Mouse (Mus musculus) kidney, adult 2 months (tissue): ENCODE results near the gene Siah2. TPM values are rescaled to one million over a fixed set of nuclear protein-coding genes. Genes with fewer than 3 reads are reported as not detected.

Experiments
- DNase-seq: peaks from one replicate; pipeline ENCODE4 v3.0.0; 2021
- H3K27ac ChIP-seq: fragments of 200-500 bp; 2 replicates; pipeline ENCODE4 v1.5.1; 2012; ENCODE audit warnings: low read depth, low read length, control low read depth, inconsistent platforms; ENCODE audit not compliant: insufficient read depth
- H3K27me3 ChIP-seq: fragments of 200-500 bp; replicated peaks from 2 replicates; pipeline ENCODE4 v1.6.1; 2012; ENCODE audit warnings: mild to moderate bottlenecking, moderate library complexity, low read length, inconsistent platforms; ENCODE audit not compliant: control insufficient read depth, insufficient read depth
- H3K36me3 ChIP-seq: fragments of 200-500 bp; 2 replicates; pipeline ENCODE4 v1.6.1; 2012; ENCODE audit warnings: mild to moderate bottlenecking, moderate library complexity, low read length, inconsistent platforms; ENCODE audit not compliant: control insufficient read depth, insufficient read depth
- H3K4me1 ChIP-seq: fragments of 200-500 bp; 2 replicates; pipeline ENCODE4 v1.6.1; 2011; ENCODE audit warnings: low read length; ENCODE audit not compliant: control insufficient read depth, insufficient read depth
- H3K4me3 ChIP-seq: fragments of 200-500 bp; 2 replicates; pipeline ENCODE4 v1.5.1; 2011; ENCODE audit warnings: mild to moderate bottlenecking, low read depth, low read length, control low read depth; ENCODE audit not compliant: insufficient read depth
- CTCF ChIP-seq: fragments of 200-500 bp; conservative IDR thresholded peaks from 2 replicates; pipeline ENCODE4 v1.5.1; 2011; ENCODE audit warnings: low read depth, mild to moderate bottlenecking, control low read depth, low read length, moderate library complexity, mixed read lengths; ENCODE audit not compliant: insufficient read depth, insufficient read length
- POLR2A ChIP-seq: fragments of 200-500 bp; IDR thresholded peaks from one replicate; pipeline ENCODE4 v1.6.1; 2011; ENCODE audit warnings: low read depth, low read length, control low read depth
- WGBS: fragments of 180-500 bp; shearing (Covaris S2); methylation state at CpG from one replicate; pipeline ENCODE4 v1.1.7; 2018; 5-methylcytosine and 5-hydroxymethylcytosine counted together
- polyA plus RNA-seq: library from polyadenylated mRNA; depleted of rRNA; stranded (reverse); fragments of >200 nt; gene quantifications from 2 replicates; pipeline ENCODE4 v1.2.3, GENCODE M21; 2012

Siah2 gene
- polyA plus RNA-seq, 1 experiment: 19.9 TPM

DNA sequence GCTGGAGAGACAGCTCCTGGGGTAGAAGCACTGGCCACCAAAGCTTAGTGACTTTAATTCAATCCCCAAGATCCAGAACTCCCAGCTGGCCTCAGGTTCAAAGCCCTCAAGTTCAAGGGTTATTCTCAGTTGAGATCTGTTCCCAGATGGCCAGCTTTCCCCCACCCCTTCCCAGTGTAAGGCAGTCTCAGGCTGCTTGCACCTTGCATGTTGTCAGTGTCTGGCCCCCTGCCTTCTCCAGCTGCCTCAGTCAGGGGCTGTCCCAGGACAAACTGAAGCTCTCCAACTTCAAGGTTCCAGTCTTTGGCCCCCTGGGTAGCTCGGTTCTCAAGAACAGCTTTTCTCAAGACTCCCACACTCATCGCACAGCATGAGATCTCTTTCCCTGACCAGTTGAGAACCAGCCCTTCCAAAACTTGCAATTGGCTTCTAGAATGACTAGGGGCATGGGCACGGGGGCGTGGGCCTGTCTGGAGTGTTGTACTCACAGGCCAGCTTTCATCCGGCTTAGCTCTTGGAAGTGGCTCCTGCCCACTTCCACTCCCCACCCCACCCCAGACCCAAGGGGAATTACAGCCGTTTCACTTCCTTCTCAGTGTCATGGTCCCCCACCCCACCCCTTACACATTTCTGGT is 20.5 kb downstream of the Siah2 start:
- Histone ChIP-seq H3K27me3 (no peaks in the 10 kb centered on the region), H3K4me1 (peaks cover 2% of the 10 kb centered on the region; the same call in 1 of the 2 replicates), H3K36me3 (no peaks in the 10 kb centered on the region), H3K4me3 (no peak overlapping the region), H3K27ac (no peak overlapping the region)
- no peak for DNase-seq
- TF ChIP-seq POLR2A (no peak), CTCF (no peak)
- WGBS: 39% methylated on average over 6 of the region's 6 CpGs

DNA sequence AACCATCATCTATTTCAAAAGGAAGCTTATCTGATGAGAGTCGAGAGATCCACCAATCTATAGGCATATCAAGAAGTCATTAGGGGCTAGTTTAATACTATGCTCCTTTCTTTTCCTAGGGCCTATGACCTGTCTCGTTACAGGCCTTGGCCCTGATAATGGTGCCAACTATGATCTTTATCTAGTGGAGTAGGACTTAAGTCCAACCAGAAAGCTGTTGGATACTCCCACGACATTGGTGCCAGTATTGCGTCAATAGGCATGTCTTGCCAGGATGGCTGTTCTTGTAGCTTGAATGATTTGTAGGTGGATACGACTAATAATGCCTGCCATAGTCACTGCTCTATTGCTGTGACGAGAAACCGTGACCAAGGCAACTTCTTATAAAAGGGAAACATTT is 28.2 kb downstream of the Siah2 start:
- Histone ChIP-seq H3K36me3 (no peaks in the 10 kb centered on the region), H3K27ac (no peak overlapping the region), H3K27me3 (no peaks in the 10 kb centered on the region), H3K4me1 (no peaks in the 10 kb centered on the region), H3K4me3 (no peak overlapping the region)
- DNase-seq: no peak
- WGBS: 91% methylated on average over 7 of the region's 7 CpGs
- TF ChIP-seq CTCF (no peak), POLR2A (no peak)

DNA sequence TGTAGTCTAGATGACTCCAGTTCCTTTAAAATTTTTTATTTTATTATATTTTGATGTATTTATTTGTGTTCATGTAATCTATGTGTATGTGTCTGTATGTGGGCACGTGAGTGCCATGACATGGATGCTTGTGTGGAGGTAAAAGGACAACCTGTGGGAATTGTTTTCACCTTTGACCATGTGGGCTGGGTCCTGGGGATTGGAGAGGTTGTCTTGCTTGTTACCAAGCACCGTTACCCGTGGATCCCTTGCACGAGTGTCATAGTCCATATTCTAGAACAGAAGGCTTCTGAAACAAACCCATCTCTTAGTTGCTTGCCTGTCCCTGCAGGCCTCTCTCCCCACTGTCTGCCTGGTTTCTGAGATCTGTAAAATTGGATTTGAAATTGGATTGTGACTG is 31.6 kb downstream of the Siah2 start:
- H3K36me3 ChIP-seq: no peaks in the 10 kb centered on the region
- no peak overlapping the region for H3K4me3 ChIP-seq
- peaks cover 2% of the 10 kb centered on the region for H3K4me1 ChIP-seq
- peak; percentile 61 for DNase-seq
- TF ChIP-seq CTCF: no peak
- TF ChIP-seq POLR2A: no peak
- 63% methylated on average over 4 of the region's 4 CpGs for WGBS
- no peak overlapping the region for H3K27ac ChIP-seq
- H3K27me3 ChIP-seq: no peaks in the 10 kb centered on the region

DNA sequence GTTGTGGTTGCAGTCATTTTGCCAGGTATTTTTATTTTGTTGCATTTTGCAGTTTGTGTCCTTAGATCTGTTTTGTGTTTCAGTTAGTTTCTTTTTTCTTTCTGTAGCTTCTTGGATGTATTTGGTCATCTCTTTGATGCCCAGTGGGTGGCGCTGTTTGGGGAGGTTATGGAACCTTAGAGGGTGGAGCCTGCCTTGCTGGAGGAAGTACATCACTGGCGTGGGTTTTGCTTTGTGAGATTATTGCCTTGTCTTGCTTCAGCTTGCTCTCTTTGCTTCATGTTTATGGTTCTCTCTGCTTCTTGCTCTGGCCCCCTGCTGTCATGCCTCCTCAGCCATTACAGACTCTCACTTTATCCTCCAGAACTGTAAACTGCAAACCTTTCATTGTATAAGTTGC is 34.8 kb downstream of the Siah2 start:
- WGBS: 12% methylated on average over 2 of the region's 2 CpGs
- H3K4me3 ChIP-seq: no peak overlapping the region
- peaks cover 6% of the 10 kb centered on the region for H3K4me1 ChIP-seq
- TF ChIP-seq CTCF: peak; percentile 76
- no peak for TF ChIP-seq POLR2A
- no peaks in the 10 kb centered on the region for H3K36me3 ChIP-seq
- DNase-seq: peak; percentile 74
- H3K27me3 ChIP-seq: no peaks in the 10 kb centered on the region
- H3K27ac ChIP-seq: no peak overlapping the region

DNA sequence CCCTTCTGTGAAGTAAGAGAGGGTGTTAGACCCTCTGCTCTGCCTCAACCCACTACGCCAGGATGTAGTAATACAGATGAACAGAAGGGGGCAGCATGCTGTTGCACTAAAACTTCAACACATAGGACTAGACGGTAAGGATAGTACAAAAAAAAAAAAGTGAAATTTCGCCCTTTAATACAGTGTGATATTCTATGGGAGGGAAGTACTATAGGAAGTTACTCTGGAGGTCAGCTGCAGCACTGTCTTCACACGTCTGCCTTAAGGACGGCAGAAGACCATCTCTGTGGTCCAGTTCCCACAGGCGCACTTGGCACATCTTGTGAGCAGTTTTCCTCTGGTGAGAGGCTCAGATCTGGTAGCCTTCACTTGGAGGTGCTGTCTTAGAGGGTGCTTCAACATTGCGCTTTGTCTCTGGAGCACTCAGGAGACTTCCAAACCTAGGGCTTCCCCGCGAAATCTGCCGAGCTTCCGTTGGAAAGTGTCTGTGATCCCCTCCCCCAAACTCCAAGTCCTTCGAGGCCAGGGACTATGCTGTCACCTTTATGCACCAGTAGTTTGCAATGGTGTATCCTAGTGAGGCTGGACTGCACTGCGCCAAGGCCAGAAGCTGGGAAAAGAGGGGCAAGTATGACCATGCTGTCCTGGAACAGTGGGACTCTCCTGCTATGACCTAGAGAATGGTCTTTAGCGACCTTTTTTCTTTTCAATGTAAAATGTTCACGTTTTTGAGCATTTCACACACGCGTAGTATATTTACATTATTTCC is 36.7 kb downstream of the Siah2 start:
- peak; percentile 75 for DNase-seq
- Histone ChIP-seq H3K36me3 (no peaks in the 10 kb centered on the region), H3K4me1 (peaks cover 6% of the 10 kb centered on the region), H3K4me3 (no peak overlapping the region), H3K27me3 (no peaks in the 10 kb centered on the region), H3K27ac (no peak overlapping the region)
- TF ChIP-seq POLR2A: no peak
- peak; percentile 69 for TF ChIP-seq CTCF
- 41% methylated on average over 17 of the region's 17 CpGs for WGBS

DNA sequence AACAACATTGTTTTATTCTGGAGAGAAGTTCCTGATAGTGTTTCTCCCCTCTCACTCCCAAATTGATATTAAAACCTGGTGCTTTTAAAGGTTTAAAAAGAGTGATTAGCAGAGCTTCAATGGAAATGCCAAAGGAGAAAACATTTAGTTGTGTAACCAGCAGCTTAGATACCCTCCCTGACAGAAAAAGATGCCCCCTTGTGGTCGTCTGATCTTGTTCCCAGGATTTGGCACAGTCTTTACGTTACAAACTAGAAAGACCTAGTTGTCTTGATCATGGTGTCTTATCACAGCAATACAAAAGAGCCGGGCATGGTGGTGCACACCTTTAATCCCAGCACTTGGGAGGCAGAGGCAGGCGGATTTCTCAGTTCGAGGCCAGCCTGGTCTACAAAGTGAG is 38.3 kb downstream of the Siah2 start:
- Histone ChIP-seq H3K36me3 (no peaks in the 10 kb centered on the region), H3K4me1 (peaks cover 6% of the 10 kb centered on the region), H3K27me3 (no peaks in the 10 kb centered on the region), H3K4me3 (no peak overlapping the region), H3K27ac (no peak overlapping the region)
- TF ChIP-seq CTCF (0 out of 2 replicates have a peak, but pooled peaks have one; percentile 8), POLR2A (no peak)
- 56% methylated on average over 5 of the region's 5 CpGs for WGBS
- peak; percentile 53 for DNase-seq

DNA sequence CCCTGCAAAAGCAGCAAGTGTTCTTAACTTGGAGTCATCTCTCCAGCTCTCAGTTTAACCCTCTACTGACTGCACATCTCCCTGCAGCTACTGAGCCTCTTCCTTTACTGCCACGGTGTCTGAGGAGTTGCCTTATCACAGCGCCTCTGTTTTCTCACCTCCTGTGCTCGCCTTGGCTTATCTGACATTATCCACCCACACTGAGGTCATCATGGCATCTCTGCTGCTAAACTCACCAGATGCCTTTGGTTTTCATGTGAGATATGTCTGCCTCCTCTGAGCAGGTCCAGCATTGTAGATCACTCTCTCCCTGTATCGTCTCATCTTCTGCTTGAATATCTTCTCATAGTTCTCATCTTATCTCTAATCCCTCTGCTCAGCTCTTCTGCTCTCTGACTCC is 41.9 kb downstream of the Siah2 start:
- peaks cover 12% of the 10 kb centered on the region for H3K4me1 ChIP-seq
- H3K27me3 ChIP-seq: no peaks in the 10 kb centered on the region
- H3K27ac ChIP-seq: no peak overlapping the region
- TF ChIP-seq POLR2A (no peak), CTCF (no peak)
- DNase-seq: no peak
- WGBS: 81% methylated on average over 4 of the region's 4 CpGs
- H3K36me3 ChIP-seq: no peaks in the 10 kb centered on the region
- H3K4me3 ChIP-seq: no peak overlapping the region
